Mouse (Mus musculus) embryo, embryonic 11 days (tissue): ENCODE results near the gene Sdhb.

Experiments used
- DNase-seq: peaks from one replicate; pipeline ENCODE4 v3.0.0-alpha.2; 2015

Gene Sdhb

DNA sequence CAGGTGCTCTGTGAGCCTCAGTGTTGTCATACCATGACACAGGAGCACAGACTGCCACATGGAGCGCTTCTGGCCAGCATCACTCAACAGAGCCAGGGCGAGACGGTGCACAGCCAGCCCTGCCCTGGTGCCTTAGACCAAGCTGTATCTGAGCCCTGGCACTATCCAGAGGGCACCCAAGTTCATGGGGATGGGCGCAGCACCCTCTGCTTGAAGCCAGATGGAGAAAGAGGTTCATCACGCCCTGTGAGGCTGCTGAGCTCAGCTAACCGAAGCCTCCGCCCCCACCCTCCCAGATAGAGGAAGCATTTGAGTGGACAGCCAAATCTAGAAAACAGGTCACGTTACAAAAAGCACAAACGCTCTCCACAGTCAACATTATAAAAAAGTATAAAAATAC, 55.3 kb downstream of the Sdhb start:
- DNase-seq = no peak

DNA sequence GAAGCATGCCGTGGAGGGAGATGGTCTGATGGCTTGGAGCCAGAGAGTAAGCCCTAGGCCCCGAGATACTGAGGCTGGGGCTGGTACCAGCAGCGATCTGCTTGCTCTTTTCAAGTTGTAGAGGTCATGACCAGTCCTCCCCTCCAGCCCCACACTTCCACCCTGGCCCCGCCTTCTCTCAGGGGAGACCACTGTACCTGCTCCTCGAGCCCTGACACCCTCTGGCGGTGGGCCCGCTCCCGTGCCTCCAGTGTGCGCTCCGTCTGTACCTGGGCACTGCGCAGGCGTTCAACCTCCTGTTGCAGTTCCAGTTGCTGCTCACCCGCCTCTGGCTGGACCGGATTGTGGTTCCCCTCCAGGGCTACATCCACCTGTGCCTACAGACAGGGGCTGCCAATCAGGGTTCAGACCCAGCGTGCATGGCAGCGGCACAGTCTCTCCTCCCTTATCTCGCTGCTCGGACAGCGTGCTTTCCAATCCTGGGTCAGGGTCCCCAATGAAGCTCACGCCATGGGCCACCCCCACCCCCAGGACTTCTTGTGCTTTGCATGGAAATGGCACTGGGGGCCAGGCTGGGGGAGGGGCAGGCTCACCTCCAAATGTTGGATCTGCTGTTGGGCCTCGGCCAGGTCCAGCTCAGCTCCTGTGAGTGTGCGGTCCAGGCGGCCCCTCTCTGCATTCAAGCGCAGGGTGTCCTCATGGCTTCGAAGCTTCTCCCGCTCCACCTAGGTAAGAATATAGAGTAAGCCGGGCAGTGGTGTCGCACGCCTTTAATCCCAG, 56.8 kb downstream of the Sdhb start:
- DNase-seq = no peak

DNA sequence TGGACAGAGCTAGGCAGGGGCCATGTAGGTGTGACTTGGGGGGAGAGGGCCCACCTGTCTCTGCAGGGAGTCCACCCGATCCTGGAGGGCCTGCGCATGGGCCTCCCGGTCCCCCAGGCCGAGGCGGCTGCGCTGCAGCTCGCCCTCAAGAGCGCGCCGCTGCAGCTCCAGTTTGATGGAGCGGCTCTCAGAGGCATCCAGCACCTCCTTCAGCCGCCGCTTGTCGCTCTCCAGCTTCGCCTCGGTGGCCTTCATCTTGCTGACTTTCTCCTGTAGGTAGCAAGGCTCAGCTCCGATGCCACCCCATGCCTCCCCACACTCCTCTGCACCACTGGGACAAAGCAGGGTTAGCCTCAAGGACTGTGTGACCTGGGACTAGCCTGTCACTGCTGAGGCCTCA, 59.2 kb downstream of the Sdhb start:
- no peak for DNase-seq

DNA sequence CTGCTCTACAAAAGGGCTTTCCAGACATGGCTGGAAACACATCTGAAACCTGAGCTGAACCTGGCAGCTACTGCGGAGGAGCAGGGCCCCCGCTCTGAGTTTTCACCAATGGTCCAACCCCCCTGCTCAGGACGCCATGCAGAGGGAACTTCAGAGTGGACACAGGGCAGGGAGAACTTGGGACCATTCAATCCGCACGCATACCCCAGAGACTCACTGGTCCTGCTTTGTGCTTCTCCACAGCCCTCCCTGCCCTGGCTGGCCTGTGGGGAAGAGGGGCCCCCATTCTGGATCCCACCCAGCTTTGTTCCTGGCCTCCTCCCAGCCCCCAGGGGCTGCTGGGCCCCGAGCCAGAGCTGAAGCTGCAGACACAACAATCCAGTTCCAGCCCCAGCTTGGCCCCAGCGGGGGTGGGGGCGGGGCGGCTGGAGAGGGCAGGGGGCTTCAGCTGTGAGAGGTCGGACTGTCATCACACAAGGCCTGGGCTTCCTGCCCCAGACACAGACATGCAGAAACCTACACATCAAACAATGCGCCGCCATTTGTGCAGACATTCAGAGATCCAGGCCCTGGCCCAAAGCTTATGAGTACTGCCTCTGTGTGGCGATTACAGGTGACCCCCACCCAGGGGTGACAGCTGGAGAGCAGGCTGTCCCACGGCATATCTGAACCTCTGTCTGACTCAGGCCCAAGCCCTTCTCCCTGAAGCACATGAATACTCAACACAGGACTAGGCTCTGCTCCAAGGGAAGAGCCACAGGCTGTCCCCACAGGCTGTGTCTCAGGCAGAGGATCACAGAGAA, 60.0 kb downstream of the Sdhb start:
- peak; percentile 76 for DNase-seq

DNA sequence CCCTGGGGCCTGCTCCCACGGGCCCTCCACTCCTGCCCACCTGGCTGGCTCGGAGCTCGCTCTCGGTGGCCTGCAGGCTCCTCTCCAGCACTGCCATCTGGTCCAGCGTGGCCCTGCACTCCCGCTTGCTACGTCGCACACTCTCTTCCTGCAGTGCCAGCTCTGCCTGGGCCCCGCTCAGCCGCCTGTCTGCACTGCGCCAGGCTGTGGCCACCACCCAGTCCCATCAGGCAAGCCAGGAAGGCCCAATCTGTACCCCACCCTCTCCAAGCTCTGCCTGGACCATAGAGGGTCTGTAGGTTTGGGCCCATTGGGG, 60.6 kb downstream of the Sdhb start:
- DNase-seq = no peak

DNA sequence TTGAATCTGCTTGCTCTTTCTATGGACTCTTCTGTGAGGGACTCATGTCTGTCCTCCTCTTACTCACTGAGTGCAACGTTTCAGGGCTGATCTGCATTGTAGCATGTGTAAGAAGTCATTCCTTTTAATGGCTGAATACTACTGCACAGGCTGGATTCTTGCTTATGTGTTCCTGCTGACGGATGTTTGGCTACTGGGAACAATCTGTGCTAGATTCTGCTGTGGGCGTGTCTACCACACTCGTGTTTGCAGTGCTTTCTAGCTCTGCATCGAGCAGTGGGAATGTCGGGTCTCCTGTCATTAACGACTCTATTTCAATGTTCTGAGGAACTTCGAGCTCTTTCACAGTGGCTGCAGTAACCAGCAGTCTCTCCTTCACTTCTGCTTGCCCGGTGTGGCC, 63.0 kb downstream of the Sdhb start:
- no peak for DNase-seq

DNA sequence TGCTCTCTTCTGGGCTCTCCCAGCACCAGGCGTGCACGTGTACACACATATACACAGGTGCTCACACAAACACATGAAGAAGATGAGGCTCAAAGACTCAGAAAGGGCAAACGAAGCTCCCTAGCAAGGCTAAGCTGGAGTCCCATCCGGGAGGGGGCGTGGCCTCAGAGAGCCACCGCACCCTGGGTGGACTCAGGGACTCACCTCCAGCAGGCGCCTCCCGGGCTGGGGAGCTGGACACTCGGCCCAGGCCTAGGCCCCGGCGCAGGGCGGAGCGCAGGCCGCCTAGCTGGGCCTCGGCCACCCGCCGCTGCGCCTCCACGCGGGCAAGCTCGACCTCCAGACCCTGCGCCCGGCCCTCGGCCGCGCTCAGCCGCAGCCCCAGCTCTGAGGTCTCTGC, 64.0 kb downstream of the Sdhb start:
- no peak for DNase-seq
